Mouse (Mus musculus): Measurements from ENCODE around the gene Apex2. TPM values are rescaled to one million over a fixed set of nuclear protein-coding genes. Genes with fewer than 3 reads are reported as not detected.

Apex2 gene
- polyA plus RNA-seq, 1 experiment, result 18.2 TPM

DNA sequence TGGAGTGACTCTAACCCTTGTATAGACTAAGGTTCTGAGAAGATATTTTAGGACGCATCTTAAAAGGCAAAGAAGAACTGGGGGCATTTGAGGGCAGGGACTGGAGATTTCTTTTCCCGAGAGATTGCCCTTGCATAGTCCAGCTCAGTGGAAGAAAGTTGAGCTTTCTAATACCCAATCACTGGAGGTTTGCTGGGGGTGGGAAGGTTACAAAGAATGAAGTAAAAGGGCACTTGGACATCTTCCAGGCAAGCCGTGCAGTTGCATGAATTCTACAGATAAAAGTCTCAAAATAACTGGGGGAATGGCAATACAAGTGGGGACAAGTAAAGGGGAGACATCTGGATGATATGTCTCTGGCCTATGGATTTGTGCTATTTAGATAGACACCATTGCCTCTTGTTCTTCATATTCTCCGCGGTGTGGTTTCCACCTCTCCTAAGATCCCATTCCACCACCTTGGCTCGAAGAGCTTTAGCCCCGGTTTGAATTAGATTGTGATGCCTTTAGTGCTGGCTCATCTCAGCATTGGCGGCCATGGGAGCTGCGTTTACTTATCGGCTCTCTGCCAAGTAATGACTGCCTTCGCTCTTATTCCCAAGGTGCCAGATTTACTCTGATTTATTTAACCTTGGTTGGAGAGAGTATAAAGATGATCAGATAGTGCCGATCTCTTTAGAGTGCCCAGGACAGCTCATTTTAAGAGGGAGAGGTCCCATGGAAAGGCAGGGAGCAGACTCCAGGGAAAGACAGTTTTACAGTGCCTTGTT is 3.8 kb upstream of the Apex2 start:
- no peak for TF ChIP-seq USF1 (IDR thresholded peaks at IDR 0.05; ENCODE audit: low read depth)
- no peak for TF ChIP-seq MYOG (IDR thresholded peaks at IDR 0.05; ENCODE audit: control insufficient read depth, extremely low read depth, insufficient read length)
- no peak for TF ChIP-seq FOSL1 (IDR thresholded peaks at IDR 0.05; ENCODE audit: insufficient read depth, low read length, poor library complexity, severe bottlenecking)
- TF ChIP-seq MAX (IDR thresholded peaks at IDR 0.05), result no peak
- no peak for TF ChIP-seq CEBPB (IDR thresholded peaks at IDR 0.05; ENCODE audit: low read depth)
- TF ChIP-seq MYOD1 (IDR thresholded peaks at IDR 0.05; ENCODE audit: control insufficient read depth, insufficient read length, low read depth), result no peak
- no peak for TF ChIP-seq CTCF (IDR thresholded peaks at IDR 0.05; ENCODE audit: control insufficient read depth, insufficient read depth, insufficient read length)
- Histone ChIP-seq H3K79me3 (ENCODE audit: low read depth) (no peaks in the 10 kb centered on the region), H3ac (ENCODE audit: control insufficient read depth, insufficient read length, low read depth) (no peak overlapping the region), H3K4me3 (ENCODE audit: insufficient read depth, poor library complexity, severe bottlenecking) (no peak overlapping the region), H3K27me3 (ENCODE audit: control insufficient read depth, insufficient read depth, insufficient read length) (no peaks in the 10 kb centered on the region), H3K79me2 (ENCODE audit: control insufficient read depth, insufficient read depth) (no peaks in the 10 kb centered on the region), H3K36me3 (ENCODE audit: control insufficient read depth, insufficient read depth) (no peaks in the 10 kb centered on the region)

DNA sequence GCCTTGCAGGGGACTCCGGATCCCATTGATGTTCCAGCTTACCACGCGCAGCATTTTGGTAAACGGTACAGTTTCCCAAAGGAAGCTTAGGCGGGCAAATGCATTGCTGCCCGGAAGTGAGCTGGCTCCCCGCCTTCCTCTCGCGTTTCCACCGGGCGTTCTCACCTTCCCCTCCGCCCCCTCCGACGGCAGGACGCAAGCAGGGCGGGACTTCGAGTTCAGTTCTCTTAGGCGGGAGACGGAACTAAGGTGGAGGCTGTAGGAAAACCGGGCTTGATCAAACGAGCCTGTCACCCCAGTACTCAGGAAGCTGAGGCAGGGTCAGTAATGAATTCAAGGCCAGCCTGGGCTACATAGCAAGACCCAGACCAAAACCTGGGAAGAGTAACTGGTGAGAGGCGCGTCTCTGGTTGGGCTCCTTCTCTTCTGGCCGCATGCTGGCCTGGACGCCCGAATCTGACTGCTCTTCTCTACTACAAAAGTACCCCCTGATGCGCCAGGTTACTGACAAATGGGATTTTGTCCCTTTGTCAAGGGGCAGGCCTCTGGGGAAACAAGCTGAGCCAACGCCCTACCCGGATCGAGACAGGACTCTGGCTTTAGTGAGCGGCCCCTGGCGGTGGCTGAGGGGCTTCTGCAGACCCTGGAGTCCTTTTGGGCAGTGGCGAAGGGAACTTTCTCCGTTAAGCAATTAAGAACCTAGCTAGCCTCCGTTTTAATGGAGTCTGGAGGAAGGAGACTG is 1.5 kb downstream of the Apex2 start, which contains the start of gene Pfkfb1:
TSS of gene Pfkfb1 (plus strand) at position 207 of the 742 bp plus-strand sequence.
- Histone ChIP-seq H3K4me3 (ENCODE audit: insufficient read depth, poor library complexity, severe bottlenecking) (peak within 1 kb of the TSS; percentile 42), H3ac (ENCODE audit: control insufficient read depth, insufficient read length, low read depth) (peak within 1 kb of the TSS; percentile 94), H3K79me2 (ENCODE audit: control insufficient read depth, insufficient read depth) (peaks cover 45% of the 10 kb centered on the region), H3K36me3 (ENCODE audit: control insufficient read depth, insufficient read depth) (peaks cover 6% of the 10 kb centered on the region), H3K27me3 (ENCODE audit: control insufficient read depth, insufficient read depth, insufficient read length) (no peaks in the 10 kb centered on the region), H3K79me3 (ENCODE audit: low read depth) (peaks cover 22% of the 10 kb centered on the region)
- TF ChIP-seq MYOG (IDR thresholded peaks at IDR 0.05; ENCODE audit: control insufficient read depth, extremely low read depth, insufficient read length), result no peak
- peak; percentile 10 for TF ChIP-seq MAX (IDR thresholded peaks at IDR 0.05)
- no peak for TF ChIP-seq CEBPB (IDR thresholded peaks at IDR 0.05; ENCODE audit: low read depth)
- no peak for TF ChIP-seq CTCF (IDR thresholded peaks at IDR 0.05; ENCODE audit: control insufficient read depth, insufficient read depth, insufficient read length)
- TF ChIP-seq FOSL1 (IDR thresholded peaks at IDR 0.05; ENCODE audit: insufficient read depth, low read length, poor library complexity, severe bottlenecking), result no peak
- TF ChIP-seq USF1 (IDR thresholded peaks at IDR 0.05; ENCODE audit: low read depth), result no peak
- TF ChIP-seq MYOD1 (IDR thresholded peaks at IDR 0.05; ENCODE audit: control insufficient read depth, insufficient read length, low read depth), result no peak

DNA sequence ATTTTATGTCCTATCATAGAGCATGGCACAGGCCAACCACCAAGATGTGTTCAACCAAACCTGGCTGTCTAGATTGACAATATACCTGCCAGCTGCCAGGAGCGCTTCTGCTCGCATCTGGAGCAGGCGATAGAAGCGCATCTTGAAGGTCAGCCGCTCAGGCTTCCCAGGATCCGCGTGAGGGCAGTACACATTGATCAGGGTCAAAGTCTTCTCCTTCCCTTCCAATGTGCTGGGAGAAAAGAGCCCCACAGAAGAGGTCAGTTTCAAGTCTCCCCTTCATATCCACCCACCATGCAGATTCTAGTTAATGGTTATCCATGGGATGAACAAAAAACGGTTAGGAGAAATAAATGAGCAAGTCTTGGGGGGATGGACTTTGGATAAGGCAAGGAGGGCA is 4.6 kb downstream of the Apex2 start:
- H3K79me3 ChIP-seq (ENCODE audit: low read depth), result peaks cover 33% of the 10 kb centered on the region
- no peaks in the 10 kb centered on the region for H3K27me3 ChIP-seq (ENCODE audit: control insufficient read depth, insufficient read depth, insufficient read length)
- H3ac ChIP-seq (ENCODE audit: control insufficient read depth, insufficient read length, low read depth), result no peak overlapping the region
- peaks cover 51% of the 10 kb centered on the region for H3K79me2 ChIP-seq (ENCODE audit: control insufficient read depth, insufficient read depth)
- TF ChIP-seq CEBPB (IDR thresholded peaks at IDR 0.05; ENCODE audit: low read depth) (no peak), MYOD1 (IDR thresholded peaks at IDR 0.05; ENCODE audit: control insufficient read depth, insufficient read length, low read depth) (no peak), FOSL1 (IDR thresholded peaks at IDR 0.05; ENCODE audit: insufficient read depth, low read length, poor library complexity, severe bottlenecking) (no peak), MAX (IDR thresholded peaks at IDR 0.05) (no peak), MYOG (IDR thresholded peaks at IDR 0.05; ENCODE audit: control insufficient read depth, extremely low read depth, insufficient read length) (no peak), USF1 (IDR thresholded peaks at IDR 0.05; ENCODE audit: low read depth) (no peak), CTCF (IDR thresholded peaks at IDR 0.05; ENCODE audit: control insufficient read depth, insufficient read depth, insufficient read length) (no peak)
- no peak overlapping the region for H3K4me3 ChIP-seq (ENCODE audit: insufficient read depth, poor library complexity, severe bottlenecking)
- peaks cover 21% of the 10 kb centered on the region for H3K36me3 ChIP-seq (ENCODE audit: control insufficient read depth, insufficient read depth)

DNA sequence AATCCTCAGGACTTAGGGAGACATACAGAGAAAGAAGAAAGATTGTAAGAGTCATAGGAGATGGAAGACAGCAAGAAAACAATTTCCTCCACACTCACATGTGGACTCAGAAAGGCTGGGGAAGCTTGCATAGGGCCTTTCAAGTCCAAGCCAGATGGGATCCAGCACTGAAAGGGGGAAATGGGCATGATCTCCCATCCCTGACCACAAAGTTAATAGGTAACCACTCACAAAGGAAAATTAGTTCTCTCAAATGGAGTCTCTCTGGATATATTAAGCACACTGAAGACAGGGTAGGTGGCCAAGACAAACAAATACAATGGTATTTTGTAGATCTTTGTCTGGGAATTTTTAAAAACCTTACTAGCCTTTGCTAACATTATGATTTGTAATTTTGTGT is 7.7 kb downstream of the Apex2 start:
- Histone ChIP-seq H3ac (ENCODE audit: control insufficient read depth, insufficient read length, low read depth) (no peak overlapping the region), H3K79me2 (ENCODE audit: control insufficient read depth, insufficient read depth) (peaks cover 72% of the 10 kb centered on the region), H3K4me3 (ENCODE audit: insufficient read depth, poor library complexity, severe bottlenecking) (no peak overlapping the region), H3K27me3 (ENCODE audit: control insufficient read depth, insufficient read depth, insufficient read length) (no peaks in the 10 kb centered on the region), H3K79me3 (ENCODE audit: low read depth) (peaks cover 41% of the 10 kb centered on the region), H3K36me3 (ENCODE audit: control insufficient read depth, insufficient read depth) (peaks cover 28% of the 10 kb centered on the region)
- TF ChIP-seq FOSL1 (IDR thresholded peaks at IDR 0.05; ENCODE audit: insufficient read depth, low read length, poor library complexity, severe bottlenecking) (no peak), MAX (IDR thresholded peaks at IDR 0.05) (no peak), MYOG (IDR thresholded peaks at IDR 0.05; ENCODE audit: control insufficient read depth, extremely low read depth, insufficient read length) (no peak), USF1 (IDR thresholded peaks at IDR 0.05; ENCODE audit: low read depth) (no peak), CEBPB (IDR thresholded peaks at IDR 0.05; ENCODE audit: low read depth) (no peak), MYOD1 (IDR thresholded peaks at IDR 0.05; ENCODE audit: control insufficient read depth, insufficient read length, low read depth) (no peak), CTCF (IDR thresholded peaks at IDR 0.05; ENCODE audit: control insufficient read depth, insufficient read depth, insufficient read length) (no peak)

DNA sequence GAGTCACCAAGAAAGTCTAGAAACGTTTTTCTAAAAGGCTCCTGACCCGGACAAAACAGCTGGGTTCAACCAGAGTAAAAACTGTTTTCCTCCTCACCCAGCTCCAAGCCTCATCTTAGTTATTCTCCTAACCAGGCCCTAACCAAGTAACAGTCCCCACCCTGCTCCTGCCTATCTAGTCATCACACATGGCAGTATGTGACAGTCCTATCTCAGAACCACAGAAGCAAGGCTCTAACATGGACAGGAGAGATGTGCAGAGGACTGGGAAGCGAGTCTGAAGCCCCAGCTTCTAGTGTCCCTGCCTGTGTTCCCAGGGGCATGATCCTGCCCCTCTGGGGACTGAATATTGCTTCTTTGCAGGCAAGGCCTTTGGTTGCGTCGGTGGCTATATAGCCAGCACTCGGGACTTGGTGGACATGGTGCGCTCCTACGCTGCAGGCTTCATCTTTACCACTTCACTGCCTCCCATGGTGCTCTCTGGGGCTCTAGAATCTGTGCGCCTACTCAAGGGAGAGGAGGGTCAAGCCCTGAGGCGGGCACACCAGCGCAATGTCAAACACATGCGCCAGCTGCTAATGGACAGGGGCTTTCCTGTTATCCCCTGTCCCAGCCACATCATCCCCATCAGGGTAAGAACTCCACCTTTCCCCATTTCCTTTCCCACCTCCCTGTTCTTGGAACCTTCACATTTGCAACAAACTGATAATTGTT is 24.9 kb downstream of the Apex2 start:
- H3K27me3 ChIP-seq (ENCODE audit: control insufficient read depth, insufficient read depth, insufficient read length), result no peaks in the 10 kb centered on the region
- H3K36me3 ChIP-seq (ENCODE audit: control insufficient read depth, insufficient read depth), result peaks cover 3% of the 10 kb centered on the region
- no peak for TF ChIP-seq MYOG (IDR thresholded peaks at IDR 0.05; ENCODE audit: control insufficient read depth, extremely low read depth, insufficient read length)
- TF ChIP-seq CTCF (IDR thresholded peaks at IDR 0.05; ENCODE audit: control insufficient read depth, insufficient read depth, insufficient read length), result no peak
- TF ChIP-seq FOSL1 (IDR thresholded peaks at IDR 0.05; ENCODE audit: insufficient read depth, low read length, poor library complexity, severe bottlenecking), result no peak
- no peaks in the 10 kb centered on the region for H3K79me2 ChIP-seq (ENCODE audit: control insufficient read depth, insufficient read depth)
- H3ac ChIP-seq (ENCODE audit: control insufficient read depth, insufficient read length, low read depth), result no peak overlapping the region
- H3K79me3 ChIP-seq (ENCODE audit: low read depth), result no peaks in the 10 kb centered on the region
- H3K4me3 ChIP-seq (ENCODE audit: insufficient read depth, poor library complexity, severe bottlenecking), result no peak overlapping the region

Data from C2C12 (cell line).